Mouse (Mus musculus): ENCODE measurements around the gene Myl9. TPM values are rescaled to one million over a fixed set of nuclear protein-coding genes. Genes with fewer than 3 reads are reported as not detected.

Myl9 gene
- total RNA-seq, 2 experiments from 2014 or later, result 14.3 to 18.6 TPM

GRCm38 (mm10) chr2:156767108-156767507 is 8.1 kb upstream of the Myl9 start:
- Histone ChIP-seq H3K4me3 (no peak overlapping the region), H3K27ac (no peak overlapping the region)
- TF ChIP-seq CTCF (conservative IDR thresholded peaks at IDR 0.05), result no peak
- no peak for DNase-seq (ENCODE audit: low spot score in 2 of 2)

GRCm38 (mm10) chr2:156769274-156769673 is 5.9 kb upstream of the Myl9 start:
- H3K4me3 ChIP-seq, result no peak overlapping the region
- no peak for DNase-seq (ENCODE audit: low spot score in 2 of 2)
- no peak overlapping the region for H3K27ac ChIP-seq
- TF ChIP-seq CTCF (conservative IDR thresholded peaks at IDR 0.05), result no peak

GRCm38 (mm10) chr2:156773470-156773869 is 1.8 kb upstream of the Myl9 start:
- DNase-seq (ENCODE audit: low spot score in 2 of 2), result no peak
- no peak for TF ChIP-seq CTCF (conservative IDR thresholded peaks at IDR 0.05)
- H3K4me3 ChIP-seq, result no peak overlapping the region
- no peak overlapping the region for H3K27ac ChIP-seq

GRCm38 (mm10) chr2:156774035-156774737 is 1.0 kb upstream of the Myl9 start:
- Histone ChIP-seq H3K27ac (peak overlapping the region; percentile 32; the same call in 1 of the 2 replicates), H3K4me3 (no peak overlapping the region; the same call in 1 of the 2 replicates)
- no peak for DNase-seq (ENCODE audit: low spot score in 2 of 2)
- no peak for TF ChIP-seq CTCF (conservative IDR thresholded peaks at IDR 0.05)

GRCm38 (mm10) chr2:156775455-156776435 is 525 bp downstream of the Myl9 start:
- DNase-seq (ENCODE audit: low spot score in 2 of 2), result no peak
- Histone ChIP-seq H3K4me3 (peak overlapping the region; percentile 49), H3K27ac (peak overlapping the region; percentile 32; the same call in 1 of the 2 replicates)
- TF ChIP-seq CTCF (conservative IDR thresholded peaks at IDR 0.05), result no peak

- TF ChIP-seq CTCF (conservative IDR thresholded peaks at IDR 0.05), result no peak
- H3K27ac ChIP-seq, result no peak overlapping the region
- DNase-seq (ENCODE audit: low spot score in 2 of 2), result no peak
- no peak overlapping the region for H3K4me3 ChIP-seq
Measured at GRCm38 (mm10) chr2:156776907-156777306, 1.7 kb downstream of the Myl9 start.

GRCm38 (mm10) chr2:156777326-156778004 is 2.2 kb downstream of the Myl9 start:
- H3K4me3 ChIP-seq, result no peak overlapping the region
- 0 out of 2 replicates have a peak, but pooled peaks have one; percentile 6 for TF ChIP-seq CTCF (conservative IDR thresholded peaks at IDR 0.05)

GRCm38 (mm10) chr2:156778571-156778970 is 3.4 kb downstream of the Myl9 start:
- no peak for DNase-seq (ENCODE audit: low spot score in 2 of 2)
- Histone ChIP-seq H3K4me3 (no peak overlapping the region), H3K27ac (no peak overlapping the region)
- TF ChIP-seq CTCF (conservative IDR thresholded peaks at IDR 0.05), result no peak

More at GRCm38 (mm10) chr2:156777326-156778004, 2.2 kb downstream of the Myl9 start:
- no peak for DNase-seq (ENCODE audit: low spot score in 2 of 2)
- no peak overlapping the region for H3K27ac ChIP-seq

GRCm38 (mm10) chr2:156779036-156779435 is 3.8 kb downstream of the Myl9 start:
- no peak for TF ChIP-seq CTCF (conservative IDR thresholded peaks at IDR 0.05)
- Histone ChIP-seq H3K4me3 (no peak overlapping the region), H3K27ac (no peak overlapping the region)
- no peak for DNase-seq (ENCODE audit: low spot score in 2 of 2)

GRCm38 (mm10) chr2:156779488-156779887 is 4.3 kb downstream of the Myl9 start:
- H3K27ac ChIP-seq, result no peak overlapping the region
- TF ChIP-seq CTCF (conservative IDR thresholded peaks at IDR 0.05), result no peak
- no peak for DNase-seq (ENCODE audit: low spot score in 2 of 2)
- no peak overlapping the region for H3K4me3 ChIP-seq

- no peak overlapping the region for H3K4me3 ChIP-seq
- DNase-seq (ENCODE audit: low spot score in 2 of 2), result no peak
- no peak overlapping the region for H3K27ac ChIP-seq
- no peak for TF ChIP-seq CTCF (conservative IDR thresholded peaks at IDR 0.05)
Measured at GRCm38 (mm10) chr2:156780129-156780528, 4.9 kb downstream of the Myl9 start.

GRCm38 (mm10) chr2:156780752-156781151 is 5.5 kb downstream of the Myl9 start:
- no peak overlapping the region for H3K4me3 ChIP-seq
- no peak overlapping the region for H3K27ac ChIP-seq
- no peak for TF ChIP-seq CTCF (conservative IDR thresholded peaks at IDR 0.05)

GRCm38 (mm10) chr2:156781281-156781680 is 6.1 kb downstream of the Myl9 start:
- Histone ChIP-seq H3K27ac (no peak overlapping the region), H3K4me3 (no peak overlapping the region)
- no peak for TF ChIP-seq CTCF (conservative IDR thresholded peaks at IDR 0.05)
- no peak for DNase-seq (ENCODE audit: low spot score in 2 of 2)

More at GRCm38 (mm10) chr2:156780752-156781151, 5.5 kb downstream of the Myl9 start:
- DNase-seq (ENCODE audit: low spot score in 2 of 2), result no peak
